Mouse (Mus musculus): ENCODE data around the gene Gm21788. TPM values are rescaled to one million over a fixed set of nuclear protein-coding genes. Genes with fewer than 3 reads are reported as not detected.

The Gm21788 gene
- not detected for total RNA-seq (2023)

DNA sequence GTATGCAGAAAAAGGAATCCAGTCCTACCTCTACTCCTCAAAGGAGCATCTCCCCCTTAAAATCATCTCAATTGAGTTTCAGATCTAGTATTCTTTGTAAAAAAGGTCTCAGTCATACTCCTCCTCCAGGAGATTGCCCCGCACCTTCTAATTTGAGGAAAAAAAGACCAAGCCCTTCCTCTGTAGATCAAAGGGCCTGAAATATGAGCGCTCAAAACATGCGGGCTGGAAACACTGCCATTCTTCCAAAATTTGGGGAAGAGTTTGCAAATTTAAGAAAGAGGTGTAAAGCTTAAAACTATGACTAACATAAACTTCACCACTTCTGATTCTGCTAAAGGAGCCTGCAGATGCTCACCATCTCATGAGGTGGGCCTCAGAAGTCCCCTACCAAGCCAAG is at the start of gene Gm21788:
TSS of gene Gm21788 (plus strand) at position 301 of the 400 bp plus-strand sequence.

Other genes starting within 250 kb of the Gm21788 start
- gene Gm21244, start 235.7 kb upstream of the Gm21788 start, total RNA-seq (2023) = not detected
- not detected for gene Gm28998, start 151.2 kb upstream of the Gm21788 start, total RNA-seq (2023)
- gene Gm20826, start 233.5 kb downstream of the Gm21788 start, total RNA-seq (2023) = under 1 TPM; 0.11 to 0.27 TPM

All from neutrophil, adult 59 days (primary cell).